Mouse (Mus musculus): ENCODE measurements around the gene Ifng.

The Ifng gene

GRCm38 (mm10) chr10:118480118-118480517, 39.3 kb downstream of the Ifng start:
- DNase-seq (ENCODE audit: low spot score) = no peak

GRCm38 (mm10) chr10:118480793-118481192, 39.9 kb downstream of the Ifng start:
- DNase-seq (ENCODE audit: low spot score) = no peak

- no peak for DNase-seq (ENCODE audit: low spot score)
These were observed 53.3 kb downstream of the Ifng start for GRCm38 (mm10) chr10:118494109-118494508.

GRCm38 (mm10) chr10:118495362-118495761, 54.5 kb downstream of the Ifng start:
- no peak for DNase-seq (ENCODE audit: low spot score)

All from ovary, postnatal 36 days (tissue).